Mouse (Mus musculus): ENCODE results near the gene Pnkp.

Gene Pnkp

GRCm38 (mm10) chr7:44905430-44905829 is 48.5 kb downstream of the Pnkp start:
- DNase-seq (ENCODE audit: low spot score in 2 of 2) = no peak

GRCm38 (mm10) chr7:44908706-44909476 is 52.0 kb downstream of the Pnkp start:
- no peak for DNase-seq (ENCODE audit: low spot score in 2 of 2)

All from urinary bladder, adult 18-20 months (tissue).